Mouse (Mus musculus): Measurements from ENCODE around the gene Itga8.

GRCm38 (mm10) chr2:12235345-12235744, 66.4 kb downstream of the Itga8 start:
- TF ChIP-seq POLR2A (IDR thresholded peaks at IDR 0.05; ENCODE audit: control insufficient read depth, low read depth, low read length) (no peak), CTCF (IDR thresholded peaks at IDR 0.05; ENCODE audit: control insufficient read depth, insufficient read depth, insufficient replicate concordance, low read depth, low read length) (no peak)
